Mouse (Mus musculus): Measurements from ENCODE around the gene Ankrd33b. TPM values are rescaled to one million over a fixed set of nuclear protein-coding genes. Genes with fewer than 3 reads are reported as not detected.

The Ankrd33b gene
- polyA plus RNA-seq, 1 experiment from 2014 or later, result 0.20 TPM

GRCm38 (mm10) chr15:31318158-31318955 lies 49.2 kb downstream of the Ankrd33b start:
- no peak overlapping the region for H3K4me3 ChIP-seq (replicated peaks)
- no peaks in the 10 kb centered on the region for H3K36me3 ChIP-seq
- peaks cover 21% of the 10 kb centered on the region for H3K4me1 ChIP-seq (replicated peaks)
- H3K9me3 ChIP-seq, result no peaks in the 10 kb centered on the region
- no peaks in the 10 kb centered on the region for H3K27me3 ChIP-seq
- ATAC-seq (ENCODE audit: insufficient number of reproducible peaks, insufficient read depth, low FRiP score, low TSS enrichment, low read depth), result no peak
- H3K27ac ChIP-seq, result peak overlapping the region; percentile 60
- no peak overlapping the region for H3K4me2 ChIP-seq
- H3K9ac ChIP-seq (replicated peaks), result no peak overlapping the region
- 15% methylated on average over 6 of the region's 6 CpGs for WGBS

DNA sequence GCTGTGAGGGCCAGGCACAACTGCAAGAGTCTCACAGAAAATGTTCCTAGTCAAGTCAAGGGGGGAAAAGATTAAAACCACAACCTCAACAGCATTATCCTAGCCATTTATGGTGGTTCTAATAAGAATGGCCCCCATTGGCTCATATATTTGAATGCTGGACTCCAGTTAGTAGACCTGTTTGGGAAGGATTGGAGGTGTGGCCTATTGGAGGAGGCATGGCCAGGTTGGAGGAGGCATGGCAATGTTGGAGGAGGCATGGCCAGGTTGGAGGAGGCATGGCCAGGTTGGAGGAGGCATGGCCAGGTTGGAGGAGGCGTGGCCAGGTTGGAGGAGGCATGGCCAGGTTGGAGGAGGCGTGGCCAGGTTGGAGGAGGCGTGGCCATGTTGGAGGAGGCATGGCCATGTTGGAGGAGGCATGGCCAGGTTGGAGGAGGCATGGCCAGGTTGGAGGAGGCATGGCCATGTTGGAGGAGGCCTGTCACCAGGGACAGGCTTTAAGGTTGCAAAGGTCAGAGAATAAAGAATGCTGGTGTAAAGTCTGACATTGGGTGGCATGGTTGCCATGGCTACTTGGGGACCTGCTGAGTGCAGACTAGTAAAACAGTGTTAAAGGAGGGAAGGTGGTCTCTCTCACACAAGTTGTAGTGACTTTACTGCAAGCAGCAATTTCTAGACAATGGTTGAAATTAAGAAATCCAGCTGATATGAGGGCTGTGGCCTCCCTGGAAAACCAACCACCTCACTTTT lies 50.3 kb downstream of the Ankrd33b start:
- ATAC-seq (ENCODE audit: insufficient number of reproducible peaks, insufficient read depth, low FRiP score, low TSS enrichment, low read depth), result no peak
- no peaks in the 10 kb centered on the region for H3K36me3 ChIP-seq
- no peak overlapping the region for H3K9ac ChIP-seq (replicated peaks)
- no peaks in the 10 kb centered on the region for H3K9me3 ChIP-seq
- H3K4me3 ChIP-seq (replicated peaks), result no peak overlapping the region
- H3K4me2 ChIP-seq, result no peak overlapping the region
- peaks cover 21% of the 10 kb centered on the region for H3K4me1 ChIP-seq (replicated peaks)
- 91% methylated on average over 3 of the region's 3 CpGs for WGBS
- H3K27me3 ChIP-seq, result no peaks in the 10 kb centered on the region
- H3K27ac ChIP-seq, result 0 out of 2 replicates have a peak overlapping the region, but pooled peaks have one; percentile 60

GRCm38 (mm10) chr15:31315630-31316231 lies 51.8 kb downstream of the Ankrd33b start:
- no peaks in the 10 kb centered on the region for H3K27me3 ChIP-seq
- WGBS, result 9% methylated on average over 5 of the region's 5 CpGs
- H3K36me3 ChIP-seq, result no peaks in the 10 kb centered on the region
- peaks cover 21% of the 10 kb centered on the region for H3K4me1 ChIP-seq (replicated peaks)
- H3K27ac ChIP-seq, result no peak overlapping the region
- peak; percentile 39; the same call in 1 of the 2 replicates for ATAC-seq (ENCODE audit: insufficient number of reproducible peaks, insufficient read depth, low FRiP score, low TSS enrichment, low read depth)
- H3K9ac ChIP-seq (replicated peaks), result no peak overlapping the region
- no peak overlapping the region for H3K4me3 ChIP-seq (replicated peaks)
- no peak overlapping the region for H3K4me2 ChIP-seq
- H3K9me3 ChIP-seq, result no peaks in the 10 kb centered on the region

GRCm38 (mm10) chr15:31312001-31312400 lies 55.5 kb downstream of the Ankrd33b start:
- H3K4me3 ChIP-seq (replicated peaks), result no peak overlapping the region
- H3K9me3 ChIP-seq, result no peaks in the 10 kb centered on the region
- no peak overlapping the region for H3K9ac ChIP-seq (replicated peaks)
- no peaks in the 10 kb centered on the region for H3K36me3 ChIP-seq
- no peak for ATAC-seq (ENCODE audit: insufficient number of reproducible peaks, insufficient read depth, low FRiP score, low TSS enrichment, low read depth)
- H3K4me1 ChIP-seq (replicated peaks), result no peaks in the 10 kb centered on the region
- 65% methylated on average over 2 of the region's 2 CpGs for WGBS
- no peak overlapping the region for H3K27ac ChIP-seq
- no peaks in the 10 kb centered on the region for H3K27me3 ChIP-seq
- no peak overlapping the region for H3K4me2 ChIP-seq

DNA sequence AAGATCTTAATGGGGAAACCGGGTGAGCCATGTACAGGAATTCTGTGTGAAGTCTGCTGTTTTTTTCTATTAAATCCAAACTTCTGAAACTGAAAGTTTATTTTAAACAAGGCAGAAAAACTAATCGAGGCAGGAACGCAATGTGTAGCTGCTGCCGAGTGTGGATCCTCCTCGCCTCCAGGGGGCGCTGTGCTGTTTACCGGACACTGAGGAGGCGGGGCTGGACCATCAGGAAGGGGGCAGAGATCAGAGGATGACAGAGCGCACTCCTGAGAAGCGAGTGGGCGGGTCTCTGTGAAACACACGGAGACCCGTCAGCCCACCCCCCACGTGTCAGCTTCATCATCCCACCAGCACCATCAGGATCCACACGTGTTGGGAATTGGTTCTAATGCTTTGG lies 58.0 kb downstream of the Ankrd33b start:
- Histone ChIP-seq H3K4me2 (no peak overlapping the region), H3K4me1 (replicated peaks) (peaks cover 4% of the 10 kb centered on the region; the same call in 1 of the 2 replicates), H3K4me3 (replicated peaks) (no peak overlapping the region), H3K9ac (replicated peaks) (no peak overlapping the region), H3K27me3 (no peaks in the 10 kb centered on the region), H3K27ac (no peak overlapping the region), H3K9me3 (no peaks in the 10 kb centered on the region), H3K36me3 (no peaks in the 10 kb centered on the region)
- no peak for ATAC-seq (ENCODE audit: insufficient number of reproducible peaks, insufficient read depth, low FRiP score, low TSS enrichment, low read depth)
- 75% methylated on average over 15 of the region's 15 CpGs for WGBS

GRCm38 (mm10) chr15:31306726-31307125 lies 60.8 kb downstream of the Ankrd33b start:
- Histone ChIP-seq H3K4me1 (replicated peaks) (peaks cover 4% of the 10 kb centered on the region; the same call in 1 of the 2 replicates), H3K9me3 (no peaks in the 10 kb centered on the region), H3K4me2 (no peak overlapping the region), H3K4me3 (replicated peaks) (no peak overlapping the region), H3K36me3 (no peaks in the 10 kb centered on the region), H3K9ac (replicated peaks) (no peak overlapping the region), H3K27me3 (no peaks in the 10 kb centered on the region), H3K27ac (no peak overlapping the region)
- no peak for ATAC-seq (ENCODE audit: insufficient number of reproducible peaks, insufficient read depth, low FRiP score, low TSS enrichment, low read depth)
- WGBS, result 75% methylated on average over 4 of the region's 4 CpGs

- Histone ChIP-seq H3K27me3 (no peaks in the 10 kb centered on the region), H3K4me1 (replicated peaks) (peaks cover 4% of the 10 kb centered on the region; the same call in 1 of the 2 replicates), H3K4me3 (replicated peaks) (no peak overlapping the region), H3K9me3 (no peaks in the 10 kb centered on the region), H3K36me3 (no peaks in the 10 kb centered on the region), H3K27ac (no peak overlapping the region), H3K4me2 (no peak overlapping the region), H3K9ac (replicated peaks) (no peak overlapping the region)
- WGBS, result 51% methylated on average over 6 of the region's 6 CpGs
- no peak for ATAC-seq (ENCODE audit: insufficient number of reproducible peaks, insufficient read depth, low FRiP score, low TSS enrichment, low read depth)
Observed at GRCm38 (mm10) chr15:31305181-31305580, 62.3 kb downstream of the Ankrd33b start.

DNA sequence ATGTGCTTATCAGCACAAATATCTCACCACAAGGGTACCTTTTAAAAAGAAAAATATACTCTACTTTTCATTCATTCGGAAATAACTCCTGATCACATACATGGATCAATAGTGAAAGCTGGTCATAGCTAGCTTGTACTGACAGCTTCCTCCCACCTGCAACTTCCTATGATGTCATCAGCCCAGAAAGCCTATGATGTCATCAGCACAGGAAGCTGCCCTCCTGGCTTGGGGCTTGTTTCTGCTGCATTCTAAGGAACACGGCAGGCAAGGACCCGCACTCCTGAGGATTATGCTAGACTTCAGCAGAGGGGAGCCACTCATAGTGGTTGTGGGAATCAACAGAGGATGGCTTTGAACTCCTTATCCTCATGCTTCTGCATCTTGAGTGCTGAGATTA lies 63.2 kb downstream of the Ankrd33b start:
- Histone ChIP-seq H3K36me3 (no peaks in the 10 kb centered on the region), H3K27ac (no peak overlapping the region), H3K9ac (replicated peaks) (no peak overlapping the region), H3K4me3 (replicated peaks) (no peak overlapping the region), H3K4me1 (replicated peaks) (peaks cover 7% of the 10 kb centered on the region; the same call in 1 of the 2 replicates), H3K4me2 (no peak overlapping the region), H3K27me3 (no peaks in the 10 kb centered on the region; the same call in 1 of the 2 replicates), H3K9me3 (no peaks in the 10 kb centered on the region)
- 85% methylated on average over 3 of the region's 3 CpGs for WGBS
- no peak for ATAC-seq (ENCODE audit: insufficient number of reproducible peaks, insufficient read depth, low FRiP score, low TSS enrichment, low read depth)

- H3K27me3 ChIP-seq, result peaks cover 17% of the 10 kb centered on the region
- H3K4me2 ChIP-seq, result no peak overlapping the region
- no peak overlapping the region for H3K9ac ChIP-seq (replicated peaks)
- 70% methylated on average over 12 of the region's 12 CpGs for WGBS
- no peak overlapping the region for H3K27ac ChIP-seq
- ATAC-seq (ENCODE audit: insufficient number of reproducible peaks, insufficient read depth, low FRiP score, low TSS enrichment, low read depth), result no peak
- H3K4me3 ChIP-seq (replicated peaks), result no peak overlapping the region
- no peaks in the 10 kb centered on the region for H3K36me3 ChIP-seq
- H3K4me1 ChIP-seq (replicated peaks), result peaks cover 11% of the 10 kb centered on the region
- H3K9me3 ChIP-seq, result no peaks in the 10 kb centered on the region
Observed at GRCm38 (mm10) chr15:31302293-31302990, 65.1 kb downstream of the Ankrd33b start.

GRCm38 (mm10) chr15:31299258-31299917 lies 68.1 kb downstream of the Ankrd33b start:
- Histone ChIP-seq H3K27ac (no peak overlapping the region), H3K4me1 (replicated peaks) (peaks cover 15% of the 10 kb centered on the region), H3K9ac (replicated peaks) (no peak overlapping the region), H3K4me3 (replicated peaks) (no peak overlapping the region), H3K4me2 (no peak overlapping the region), H3K9me3 (no peaks in the 10 kb centered on the region), H3K27me3 (peaks cover 47% of the 10 kb centered on the region), H3K36me3 (no peaks in the 10 kb centered on the region)
- ATAC-seq (ENCODE audit: insufficient number of reproducible peaks, insufficient read depth, low FRiP score, low TSS enrichment, low read depth), result no peak
- WGBS, result 56% methylated on average over 6 of the region's 6 CpGs

Measured in limb, embryonic 12.5 days (tissue).